Mouse (Mus musculus) midbrain, embryonic 13.5 days (tissue): ENCODE measurements around the gene 4933402N03Rik. TPM values are rescaled to one million over a fixed set of nuclear protein-coding genes. Genes with fewer than 3 reads are reported as not detected.

ENCODE experiments used
- ATAC-seq: fragments of 200-750 bp; cut with Nextera tagmentation; 2 replicates; pipeline ENCODE4 v1.8.0; 2017; ENCODE audit warnings: mild to moderate bottlenecking, moderate TSS enrichment, moderate library complexity
- H3K27ac ChIP-seq: fragments of 300-500 bp; sonication (generic); 2 replicates; pipeline ENCODE4 v1.5.1; 2015; ENCODE audit warnings: inconsistent platforms, mild to moderate bottlenecking, moderate library complexity
- H3K27me3 ChIP-seq: fragments of 300-500 bp; sonication (generic); 2 replicates; pipeline ENCODE4 v1.6.1; 2015; ENCODE audit warnings: mild to moderate bottlenecking, inconsistent platforms
- H3K36me3 ChIP-seq: fragments of 300-500 bp; sonication (generic); 2 replicates; pipeline ENCODE4 v1.6.1; 2015; ENCODE audit warnings: mild to moderate bottlenecking, inconsistent platforms
- H3K4me1 ChIP-seq: fragments of 300-500 bp; sonication (generic); replicated peaks from 2 replicates; pipeline ENCODE4 v1.6.1; 2015; ENCODE audit warnings: inconsistent platforms
- H3K4me2 ChIP-seq: fragments of 300-500 bp; sonication (generic); replicated peaks from 2 replicates; pipeline ENCODE4 v1.6.1; 2015; ENCODE audit warnings: moderate library complexity, mild to moderate bottlenecking, inconsistent platforms
- H3K4me3 ChIP-seq: fragments of 300-500 bp; sonication (generic); replicated peaks from 2 replicates; pipeline ENCODE4 v1.5.1; 2015; ENCODE audit warnings: mild to moderate bottlenecking, inconsistent platforms
- H3K9ac ChIP-seq: fragments of 300-500 bp; sonication (generic); replicated peaks from 2 replicates; pipeline ENCODE4 v1.6.1; 2015; ENCODE audit warnings: mild to moderate bottlenecking, inconsistent platforms
- H3K9me3 ChIP-seq: fragments of 300-500 bp; sonication (generic); 2 replicates; pipeline ENCODE4 v1.6.1; 2016; ENCODE audit warnings: mild to moderate bottlenecking, inconsistent platforms
- WGBS: fragments of 180-500 bp; shearing (Covaris S2); methylation state at CpG from one replicate; pipeline ENCODE4 v1.1.7; 2015; 5-methylcytosine and 5-hydroxymethylcytosine counted together
- polyA plus RNA-seq: library from polyadenylated mRNA; unstranded; fragments of >200 nt; fragmentation: Nextera tagmentation; extraction: Ambion mirVana; gene quantifications from 2 replicates; pipeline ENCODE4 v1.2.1, GENCODE M21; 2015

Gene 4933402N03Rik
- polyA plus RNA-seq, 1 experiment from 2014 or later, result not detected

DNA sequence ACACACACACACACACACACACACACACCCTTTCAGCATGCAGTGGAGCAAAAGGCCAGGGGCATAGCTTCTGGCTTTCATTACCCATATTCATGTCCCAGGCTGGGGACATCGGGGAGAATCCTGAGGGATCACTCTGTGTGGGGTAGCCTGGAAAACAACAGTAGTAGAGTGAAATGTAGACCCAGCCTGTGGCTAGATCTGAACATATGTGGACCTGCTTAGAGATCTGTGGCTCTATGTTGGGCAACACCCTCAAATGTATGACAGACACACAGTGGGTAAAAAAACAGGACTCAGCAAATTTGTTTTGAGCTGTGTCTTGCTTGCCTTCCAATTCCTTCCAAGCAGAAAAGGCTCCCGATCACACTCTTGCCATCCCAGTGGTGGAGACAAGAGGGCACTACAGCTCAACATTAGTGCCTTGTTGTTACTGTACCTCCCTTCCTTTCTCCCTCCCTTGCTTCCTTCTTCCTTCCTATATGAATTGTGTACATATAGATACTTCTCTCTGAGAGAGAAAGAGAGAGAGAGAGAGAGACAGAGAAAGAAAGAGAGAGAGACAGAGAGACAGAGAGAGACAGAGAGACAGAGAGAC lies 23.8 kb downstream of the 4933402N03Rik start:
- H3K4me1 ChIP-seq, result no peaks in the 10 kb centered on the region
- 95% methylated on average over 2 of the region's 2 CpGs for WGBS
- no peak overlapping the region for H3K27ac ChIP-seq
- no peaks in the 10 kb centered on the region for H3K9me3 ChIP-seq
- no peak overlapping the region for H3K9ac ChIP-seq
- no peaks in the 10 kb centered on the region for H3K27me3 ChIP-seq
- no peak overlapping the region for H3K4me3 ChIP-seq
- ATAC-seq, result no peak
- no peak overlapping the region for H3K4me2 ChIP-seq
- H3K36me3 ChIP-seq, result no peaks in the 10 kb centered on the region

- WGBS, result 73% methylated on average over 2 of the region's 2 CpGs
- Histone ChIP-seq H3K9ac (no peak overlapping the region), H3K36me3 (no peaks in the 10 kb centered on the region), H3K4me1 (no peaks in the 10 kb centered on the region), H3K4me3 (no peak overlapping the region), H3K27me3 (no peaks in the 10 kb centered on the region), H3K27ac (no peak overlapping the region), H3K9me3 (no peaks in the 10 kb centered on the region), H3K4me2 (no peak overlapping the region)
- ATAC-seq, result no peak
Measured at GRCm38 (mm10) chr7:131114434-131114833, 31.7 kb downstream of the 4933402N03Rik start.

DNA sequence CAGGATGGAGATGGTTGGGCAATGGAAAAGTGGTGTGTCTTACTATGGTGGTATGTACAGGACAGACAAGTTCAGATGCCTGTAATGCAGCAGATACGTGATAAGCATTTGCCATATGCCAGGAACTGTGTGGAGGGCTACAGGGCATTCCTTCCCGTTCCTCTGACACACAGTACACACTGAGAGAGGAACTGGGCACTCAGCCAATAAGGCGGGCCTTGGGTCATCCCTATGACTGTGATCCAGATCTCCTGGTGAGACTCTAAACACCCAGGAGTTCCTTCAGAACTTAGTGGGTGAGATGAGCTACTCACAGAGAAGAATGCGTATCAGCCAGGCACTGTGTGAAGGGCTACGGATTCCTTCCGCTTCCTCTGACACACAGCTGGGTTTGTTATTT lies 32.4 kb downstream of the 4933402N03Rik start:
- Histone ChIP-seq H3K9ac (no peak overlapping the region), H3K27me3 (no peaks in the 10 kb centered on the region), H3K4me1 (no peaks in the 10 kb centered on the region), H3K9me3 (no peaks in the 10 kb centered on the region), H3K36me3 (no peaks in the 10 kb centered on the region), H3K4me3 (no peak overlapping the region), H3K27ac (no peak overlapping the region), H3K4me2 (no peak overlapping the region)
- no peak for ATAC-seq
- 81% methylated on average over 6 of the region's 6 CpGs for WGBS

DNA sequence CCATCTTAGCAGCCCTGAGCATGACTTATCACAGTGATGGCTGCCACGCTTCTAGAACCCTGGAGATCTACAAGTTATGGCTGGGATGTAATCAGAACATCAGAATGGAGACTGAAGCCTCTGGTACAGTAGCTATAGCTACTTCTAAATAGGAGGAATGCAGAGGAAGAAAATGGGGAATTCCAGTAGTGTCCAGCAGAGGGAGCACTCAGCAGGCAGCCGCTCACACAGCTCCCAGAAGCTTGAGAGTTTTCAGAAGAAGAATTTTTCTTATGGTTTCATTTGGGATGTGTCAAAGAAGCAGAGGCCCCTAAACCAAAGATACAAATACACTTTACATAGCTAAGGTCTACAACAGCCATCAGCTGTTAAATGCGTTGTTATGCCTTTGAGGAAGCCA lies 33.6 kb downstream of the 4933402N03Rik start:
- Histone ChIP-seq H3K27ac (no peak overlapping the region), H3K9ac (no peak overlapping the region), H3K4me2 (no peak overlapping the region), H3K27me3 (no peaks in the 10 kb centered on the region), H3K4me1 (no peaks in the 10 kb centered on the region), H3K36me3 (no peaks in the 10 kb centered on the region), H3K4me3 (no peak overlapping the region), H3K9me3 (no peaks in the 10 kb centered on the region)
- ATAC-seq, result no peak
- WGBS, result 31% methylated on average over 3 of the region's 3 CpGs

Other genes starting within 250 kb of the 4933402N03Rik start
- gene Htra1, start 210.2 kb downstream of the 4933402N03Rik start, polyA plus RNA-seq, result 4.3 and 6.2 TPM in 2 replicates
- gene Dmbt1, start 114.3 kb downstream of the 4933402N03Rik start, polyA plus RNA-seq, result 0.04 TPM in 1 of 2 replicates, not detected in the other
- gene 5430419D17Rik, start 28.1 kb upstream of the 4933402N03Rik start, polyA plus RNA-seq, result not detected in 2 replicates
- gene Cuzd1, start 176.0 kb upstream of the 4933402N03Rik start, polyA plus RNA-seq, result not detected in 2 replicates
- gene Fam24b, start 183.2 kb upstream of the 4933402N03Rik start, polyA plus RNA-seq, result 0.24 TPM in 1 of 2 replicates, not detected in the other
- not detected in 2 replicates for gene Fam24a, start 187.6 kb upstream of the 4933402N03Rik start, polyA plus RNA-seq
- gene 2310057M21Rik, start 216.4 kb upstream of the 4933402N03Rik start, polyA plus RNA-seq, result 21.2 and 23.3 TPM in 2 replicates
- 45.9 and 54.3 TPM in 2 replicates for gene Pstk, start 224.8 kb upstream of the 4933402N03Rik start, polyA plus RNA-seq